Mouse (Mus musculus) urinary bladder, adult 18-20 months (tissue): ENCODE results near the gene Atxn1.

Experiments used
- DNase-seq, 2 experiments: peaks; one replicate each; pipeline ENCODE4 v3.0.0; 2022; ENCODE audit warnings: low spot score in 2 of 2, mixed read lengths in 2 of 2

The Atxn1 gene

GRCm38 (mm10) chr13:45734531-45734930 lies 230.3 kb downstream of the Atxn1 start:
- no peak for DNase-seq

- no peak for DNase-seq
Observed at GRCm38 (mm10) chr13:45732590-45732989, 232.2 kb downstream of the Atxn1 start.

- DNase-seq = no peak
Observed at GRCm38 (mm10) chr13:45726917-45727316, 237.9 kb downstream of the Atxn1 start.

- no peak for DNase-seq
Observed at GRCm38 (mm10) chr13:45726181-45726580, 238.6 kb downstream of the Atxn1 start.

GRCm38 (mm10) chr13:45724507-45725259 lies 240.1 kb downstream of the Atxn1 start:
- DNase-seq = no peak

GRCm38 (mm10) chr13:45722885-45723284 lies 241.9 kb downstream of the Atxn1 start:
- DNase-seq = no peak

- DNase-seq = no peak
Observed at GRCm38 (mm10) chr13:45721621-45722020, 243.2 kb downstream of the Atxn1 start.

GRCm38 (mm10) chr13:45718850-45719249 lies 246.0 kb downstream of the Atxn1 start:
- no peak for DNase-seq

- DNase-seq = no peak
Observed at GRCm38 (mm10) chr13:45715583-45716180, 249.1 kb downstream of the Atxn1 start.

- DNase-seq = no peak
Observed at GRCm38 (mm10) chr13:45710041-45710440, 254.8 kb downstream of the Atxn1 start.

- DNase-seq = no peak
Observed at GRCm38 (mm10) chr13:45709402-45709801, 255.4 kb downstream of the Atxn1 start.

GRCm38 (mm10) chr13:45701296-45701790 lies 263.5 kb downstream of the Atxn1 start:
- no peak for DNase-seq

GRCm38 (mm10) chr13:45698982-45699381 lies 265.8 kb downstream of the Atxn1 start:
- DNase-seq = no peak

- no peak for DNase-seq
Observed at GRCm38 (mm10) chr13:45696009-45696408, 268.8 kb downstream of the Atxn1 start.

- no peak for DNase-seq
Observed at GRCm38 (mm10) chr13:45694921-45695437, 269.8 kb downstream of the Atxn1 start.

- no peak for DNase-seq
Observed at GRCm38 (mm10) chr13:45693953-45694352, 270.9 kb downstream of the Atxn1 start.

GRCm38 (mm10) chr13:45693534-45693933 lies 271.3 kb downstream of the Atxn1 start:
- no peak for DNase-seq

- DNase-seq = no peak
Observed at GRCm38 (mm10) chr13:45693126-45693525, 271.7 kb downstream of the Atxn1 start.

GRCm38 (mm10) chr13:45692440-45692839 lies 272.4 kb downstream of the Atxn1 start:
- DNase-seq = no peak

- no peak for DNase-seq
Observed at GRCm38 (mm10) chr13:45690426-45690825, 274.4 kb downstream of the Atxn1 start.

GRCm38 (mm10) chr13:45688864-45689263 lies 275.9 kb downstream of the Atxn1 start:
- DNase-seq = no peak

- no peak for DNase-seq
Observed at GRCm38 (mm10) chr13:45687581-45687980, 277.2 kb downstream of the Atxn1 start.

- DNase-seq = no peak
Observed at GRCm38 (mm10) chr13:45686309-45686582, 278.6 kb downstream of the Atxn1 start.
